Mouse (Mus musculus): ENCODE results near the gene Ifitm10. TPM values are rescaled to one million over a fixed set of nuclear protein-coding genes. Genes with fewer than 3 reads are reported as not detected.

Gene Ifitm10
- polyA plus RNA-seq, 1 experiment from 2014 or later, result 1.8 TPM

DNA sequence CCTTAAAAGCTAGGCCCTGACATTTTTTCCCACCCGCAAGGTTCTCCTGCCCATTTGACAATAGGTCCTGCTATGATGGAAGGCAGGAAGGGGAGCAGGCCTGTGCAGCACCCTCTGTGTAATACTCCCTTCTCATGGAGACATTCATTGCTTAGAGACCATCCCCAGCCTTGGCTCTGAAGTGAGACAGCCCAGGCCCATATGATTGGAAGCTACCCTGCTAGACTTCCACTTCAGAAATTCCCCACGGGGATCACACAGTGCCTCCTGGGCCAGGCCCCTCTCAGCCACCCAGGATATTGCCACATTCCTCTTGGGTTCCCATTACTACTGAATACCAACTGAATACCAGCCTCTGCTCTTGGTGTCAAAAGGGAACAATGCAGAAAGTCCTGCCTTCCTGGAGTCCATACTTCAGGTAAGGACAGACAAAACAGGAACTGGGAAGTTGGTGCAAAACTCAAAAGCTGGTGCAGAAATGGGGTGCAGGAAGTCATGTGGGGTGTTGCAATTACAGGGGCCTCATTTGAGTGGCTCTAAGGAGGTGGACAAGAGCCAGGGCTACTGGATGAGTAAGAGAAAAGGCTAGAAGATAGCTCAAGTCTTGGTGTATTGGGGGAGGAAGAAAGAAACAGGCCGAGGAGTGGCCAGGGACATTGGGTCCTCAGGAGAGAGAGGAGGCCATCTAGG lies 16.6 kb upstream of the Ifitm10 start:
- Histone ChIP-seq H3K27me3 (no peaks in the 10 kb centered on the region), H3K4me3 (replicated peaks) (no peak overlapping the region), H3K27ac (peak overlapping the region; percentile 90), H3K4me1 (replicated peaks) (peaks cover 78% of the 10 kb centered on the region), H3K9ac (no peak overlapping the region), H3K9me3 (replicated peaks) (no peaks in the 10 kb centered on the region), H3K4me2 (no peak overlapping the region), H3K36me3 (peaks cover 12% of the 10 kb centered on the region)
- ATAC-seq (ENCODE audit: low read depth) (no peak), DNase-seq (no peak)
- 79% methylated on average over 3 of the region's 3 CpGs for WGBS (ENCODE audit: insufficient replicate concordance)

DNA sequence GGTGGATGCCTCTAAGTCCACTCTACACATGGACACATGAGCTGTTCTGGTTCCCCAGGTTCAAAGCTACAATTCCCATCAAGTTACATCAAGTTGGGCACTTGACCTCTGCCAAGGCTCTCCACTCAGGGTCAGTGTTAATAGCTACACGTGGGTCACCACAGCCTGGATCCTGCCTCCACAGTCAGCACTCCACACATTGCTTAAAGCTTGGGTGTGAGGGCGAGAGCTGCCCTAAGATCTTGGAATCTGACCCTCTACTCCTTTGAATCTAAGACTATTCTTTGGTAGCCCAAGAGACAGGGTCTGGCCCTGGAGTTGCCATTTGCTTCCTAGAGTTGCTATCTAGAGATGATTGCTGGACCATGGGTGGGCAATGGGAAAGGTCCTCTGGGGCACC lies 15.2 kb upstream of the Ifitm10 start:
- 88% methylated on average over 2 of the region's 2 CpGs for WGBS (ENCODE audit: insufficient replicate concordance)
- no peak for ATAC-seq (ENCODE audit: low read depth)
- no peak for DNase-seq
- H3K27me3 ChIP-seq, result no peaks in the 10 kb centered on the region
- H3K4me1 ChIP-seq (replicated peaks), result peaks cover 78% of the 10 kb centered on the region
- no peaks in the 10 kb centered on the region for H3K9me3 ChIP-seq (replicated peaks)
- H3K4me3 ChIP-seq (replicated peaks), result no peak overlapping the region
- peak overlapping the region; percentile 87 for H3K27ac ChIP-seq
- H3K4me2 ChIP-seq, result peak overlapping the region; percentile 87; the same call in 1 of the 2 replicates
- peaks cover 26% of the 10 kb centered on the region for H3K36me3 ChIP-seq
- no peak overlapping the region for H3K9ac ChIP-seq

DNA sequence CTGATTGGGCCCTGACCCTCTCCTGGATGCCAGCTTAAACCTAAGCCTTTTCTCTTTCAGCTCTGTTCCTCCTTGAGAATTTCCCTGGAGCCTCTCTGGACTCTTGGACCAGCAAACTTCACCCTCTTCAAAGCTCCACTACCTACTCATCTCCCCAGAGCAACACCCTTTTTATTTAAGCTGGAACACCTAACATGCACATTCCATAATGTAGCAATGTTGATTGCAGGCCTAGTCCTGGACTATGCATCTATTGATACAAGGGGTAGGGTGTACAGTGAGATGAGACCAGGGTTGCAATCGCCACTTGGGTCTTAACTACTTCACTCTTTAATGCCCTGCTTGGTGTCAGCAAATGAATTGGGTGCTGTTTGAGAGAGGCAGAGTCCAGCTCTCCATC lies 14.6 kb upstream of the Ifitm10 start:
- H3K27ac ChIP-seq, result peak overlapping the region; percentile 87
- ATAC-seq (ENCODE audit: low read depth) (no peak), DNase-seq (no peak)
- peaks cover 31% of the 10 kb centered on the region for H3K36me3 ChIP-seq
- WGBS (ENCODE audit: insufficient replicate concordance), result 80% methylated on average over 1 of the region's 1 CpGs
- H3K4me3 ChIP-seq (replicated peaks), result peak overlapping the region; percentile 81
- peaks cover 78% of the 10 kb centered on the region for H3K4me1 ChIP-seq (replicated peaks)
- H3K27me3 ChIP-seq, result no peaks in the 10 kb centered on the region
- peak overlapping the region; percentile 56 for H3K9ac ChIP-seq
- peak overlapping the region; percentile 87 for H3K4me2 ChIP-seq
- no peaks in the 10 kb centered on the region for H3K9me3 ChIP-seq (replicated peaks)

DNA sequence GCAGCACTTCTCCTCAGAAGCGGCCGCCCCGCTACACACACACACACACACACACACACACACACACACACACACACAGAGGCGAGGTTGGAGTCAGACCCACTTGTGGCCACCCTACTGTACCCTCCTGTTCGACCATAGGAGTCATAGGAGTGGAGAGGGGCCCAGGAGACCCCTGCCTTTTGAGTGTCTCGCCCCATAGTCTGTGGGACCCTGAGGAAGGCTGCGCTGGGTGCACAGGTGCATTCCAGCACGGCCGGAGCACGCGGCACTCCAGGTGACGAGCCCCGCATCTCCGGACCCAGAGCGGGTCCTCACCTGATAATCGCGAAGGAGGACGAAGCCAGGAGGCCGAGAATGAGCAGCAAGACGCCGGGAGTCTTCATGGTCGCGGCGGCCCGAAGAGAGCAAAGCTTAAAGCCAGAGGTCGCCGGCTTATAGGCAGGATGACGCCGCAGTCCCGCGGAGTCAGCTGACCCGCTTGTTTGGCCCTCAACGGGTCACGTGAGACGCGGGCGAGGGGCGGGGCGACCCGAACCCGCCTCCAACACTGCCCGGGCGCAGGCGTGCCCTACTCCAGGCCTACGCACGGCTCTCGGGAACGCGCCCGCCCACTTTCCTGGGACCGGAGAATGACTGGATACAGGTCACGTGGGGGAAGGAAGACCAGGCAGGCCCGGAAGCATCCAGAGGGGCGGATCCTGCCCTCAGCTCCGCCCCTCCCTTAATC lies 14.0 kb upstream of the Ifitm10 start, which contains the start of gene Ctsd:
Gene Ctsd, minus strand, starts transcription at position 620 of the 730 bp plus-strand sequence.
- peak within 1 kb of the TSS; percentile 87 for H3K4me2 ChIP-seq
- peak within 1 kb of the TSS; percentile 93 for H3K27ac ChIP-seq
- ATAC-seq (ENCODE audit: low read depth) (peak; percentile 88), DNase-seq (peak; percentile 99)
- H3K4me3 ChIP-seq (replicated peaks), result peak within 1 kb of the TSS; percentile 81
- under 1% methylated on average over 55 of the region's 55 CpGs for WGBS (ENCODE audit: insufficient replicate concordance)
- H3K4me1 ChIP-seq (replicated peaks), result peaks cover 78% of the 10 kb centered on the region
- peak within 1 kb of the TSS; percentile 92 for H3K9ac ChIP-seq
- H3K9me3 ChIP-seq (replicated peaks), result no peaks in the 10 kb centered on the region
- no peaks in the 10 kb centered on the region for H3K27me3 ChIP-seq
- peaks cover 38% of the 10 kb centered on the region for H3K36me3 ChIP-seq

DNA sequence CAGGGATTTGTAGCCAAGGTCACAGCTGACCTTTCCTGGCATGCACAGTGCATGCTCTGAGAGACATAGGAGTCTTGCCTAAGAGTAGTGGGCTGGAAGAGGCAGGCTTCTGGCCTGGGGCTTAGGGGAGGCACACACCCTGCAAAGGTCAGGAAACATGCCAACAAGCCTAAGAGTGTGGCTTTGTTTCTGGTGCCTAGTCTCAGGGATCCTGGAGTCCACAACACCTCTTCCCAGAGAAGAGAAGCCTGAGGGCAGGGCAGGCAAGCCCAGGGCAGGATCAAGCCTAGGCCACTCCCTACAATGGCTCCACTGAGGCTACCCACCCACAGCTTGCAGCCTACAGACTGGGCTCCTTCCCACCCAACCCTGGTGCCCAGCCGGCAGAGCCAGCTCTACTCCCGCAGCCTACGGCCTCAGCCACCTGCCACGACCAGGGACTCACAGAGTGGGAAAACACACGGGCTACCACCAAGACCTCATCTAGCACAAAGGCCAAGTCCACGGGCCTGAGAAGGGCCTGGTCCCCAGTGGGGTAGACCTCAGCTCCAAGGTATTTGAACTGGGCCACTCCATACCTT lies 13.2 kb upstream of the Ifitm10 start:
- peak overlapping the region; percentile 93 for H3K27ac ChIP-seq
- H3K36me3 ChIP-seq, result peaks cover 46% of the 10 kb centered on the region
- H3K4me3 ChIP-seq (replicated peaks), result peak overlapping the region; percentile 81
- ATAC-seq (ENCODE audit: low read depth) (peak; percentile 71), DNase-seq (peak; percentile 57)
- no peaks in the 10 kb centered on the region for H3K27me3 ChIP-seq
- H3K9ac ChIP-seq, result peak overlapping the region; percentile 92
- WGBS (ENCODE audit: insufficient replicate concordance), result 32% methylated on average over 6 of the region's 6 CpGs
- H3K4me2 ChIP-seq, result peak overlapping the region; percentile 87
- H3K9me3 ChIP-seq (replicated peaks), result no peaks in the 10 kb centered on the region
- H3K4me1 ChIP-seq (replicated peaks), result peaks cover 78% of the 10 kb centered on the region

DNA sequence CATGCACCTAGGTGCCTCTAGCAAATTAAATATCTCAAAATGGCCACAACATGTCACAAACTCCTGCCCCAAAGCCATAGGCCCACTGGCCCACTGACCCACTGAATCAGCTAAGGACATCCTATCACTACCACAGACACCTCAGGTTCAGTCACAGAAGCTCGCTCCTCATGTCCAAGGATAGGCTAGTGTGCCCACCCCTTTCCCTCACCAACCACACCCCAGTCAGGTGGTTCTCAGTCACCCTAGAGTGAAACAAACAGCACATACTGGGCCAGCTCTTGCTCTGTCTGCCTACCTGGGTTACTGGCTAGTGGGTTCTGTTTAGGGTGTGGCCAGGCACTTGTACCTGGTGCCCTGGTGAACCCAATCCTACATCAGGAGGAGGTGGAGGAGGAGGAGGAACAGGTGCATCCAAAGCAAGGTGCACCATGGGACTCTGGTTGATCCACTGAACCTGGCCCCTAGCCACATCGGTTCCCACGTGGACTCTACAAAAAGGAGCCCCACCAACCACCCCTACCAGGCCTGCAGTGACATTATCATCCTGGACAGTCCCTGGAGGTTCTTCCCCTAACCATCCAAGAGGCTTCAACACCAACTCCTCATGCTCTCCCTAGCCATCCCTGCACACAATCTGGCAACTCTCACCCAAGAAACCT lies 12.3 kb upstream of the Ifitm10 start:
- Histone ChIP-seq H3K4me3 (replicated peaks) (peak overlapping the region; percentile 81), H3K9me3 (replicated peaks) (no peaks in the 10 kb centered on the region), H3K27ac (peak overlapping the region; percentile 93), H3K27me3 (no peaks in the 10 kb centered on the region), H3K4me2 (peak overlapping the region; percentile 87), H3K36me3 (peaks cover 55% of the 10 kb centered on the region), H3K9ac (peak overlapping the region; percentile 92), H3K4me1 (replicated peaks) (peaks cover 78% of the 10 kb centered on the region)
- DNase-seq (no peak), ATAC-seq (ENCODE audit: low read depth) (no peak)
- 79% methylated on average over 3 of the region's 3 CpGs for WGBS (ENCODE audit: insufficient replicate concordance)

DNA sequence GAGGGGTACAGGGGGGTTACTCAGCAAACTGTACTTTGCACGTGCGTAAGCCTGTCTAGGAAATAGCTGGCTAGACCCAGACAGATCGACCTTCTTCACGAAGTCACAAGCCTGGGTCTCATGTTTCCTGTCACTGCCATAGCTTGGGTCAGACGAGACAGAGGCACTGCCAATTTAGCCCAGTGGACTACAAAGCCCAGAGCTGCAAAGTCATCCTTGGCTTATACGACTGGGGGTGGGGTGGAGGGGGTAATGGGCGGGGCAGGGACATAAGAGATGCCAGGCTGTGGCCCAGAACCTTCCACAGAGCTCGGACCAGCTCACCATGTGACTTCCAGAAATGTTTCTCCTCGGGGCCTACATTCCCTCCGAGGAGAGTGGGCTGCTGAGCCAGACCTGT lies 10.8 kb upstream of the Ifitm10 start:
- ATAC-seq (ENCODE audit: low read depth) (no peak), DNase-seq (no peak)
- Histone ChIP-seq H3K36me3 (peaks cover 70% of the 10 kb centered on the region), H3K9me3 (replicated peaks) (no peaks in the 10 kb centered on the region), H3K27me3 (no peaks in the 10 kb centered on the region), H3K4me3 (replicated peaks) (peak overlapping the region; percentile 81; the same call in 1 of the 2 replicates), H3K4me2 (peak overlapping the region; percentile 87), H3K9ac (peak overlapping the region; percentile 92), H3K4me1 (replicated peaks) (peaks cover 89% of the 10 kb centered on the region), H3K27ac (peak overlapping the region; percentile 93)
- 58% methylated on average over 10 of the region's 10 CpGs for WGBS (ENCODE audit: insufficient replicate concordance)

DNA sequence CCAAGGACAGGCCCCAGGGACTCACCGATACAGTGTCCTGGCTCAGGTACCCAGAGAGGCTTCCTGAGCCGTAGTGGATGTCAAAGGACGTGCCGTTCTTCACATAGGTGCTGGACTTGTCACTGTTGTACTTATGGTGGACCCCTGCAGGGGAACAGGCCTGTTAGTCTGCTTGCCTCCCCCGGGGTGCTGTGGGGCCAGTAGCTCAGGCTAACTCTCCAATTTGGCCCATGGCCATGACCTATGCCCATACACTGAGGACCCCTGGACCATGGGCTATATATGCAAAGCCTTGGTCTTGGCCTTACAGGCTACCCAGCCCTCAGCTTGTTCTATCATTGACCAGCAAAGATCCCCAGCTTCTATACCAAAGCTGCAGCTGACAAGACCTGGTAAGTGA lies 9.0 kb upstream of the Ifitm10 start, which contains the start of gene Gm49369:
Gene Gm49369, minus strand, starts transcription at position 101 of the 400 bp plus-strand sequence.
- DNase-seq (no peak), ATAC-seq (ENCODE audit: low read depth) (no peak)
- Histone ChIP-seq H3K27me3 (no peaks in the 10 kb centered on the region), H3K4me2 (peak within 1 kb of the TSS; percentile 5; the same call in 1 of the 2 replicates), H3K9ac (peak within 1 kb of the TSS; percentile 45), H3K9me3 (replicated peaks) (no peaks in the 10 kb centered on the region), H3K36me3 (peaks cover 88% of the 10 kb centered on the region), H3K4me1 (replicated peaks) (peaks cover 94% of the 10 kb centered on the region), H3K27ac (peak within 1 kb of the TSS; percentile 94), H3K4me3 (replicated peaks) (no peak within 1 kb of the TSS)
- 96% methylated on average over 5 of the region's 5 CpGs for WGBS (ENCODE audit: insufficient replicate concordance)

DNA sequence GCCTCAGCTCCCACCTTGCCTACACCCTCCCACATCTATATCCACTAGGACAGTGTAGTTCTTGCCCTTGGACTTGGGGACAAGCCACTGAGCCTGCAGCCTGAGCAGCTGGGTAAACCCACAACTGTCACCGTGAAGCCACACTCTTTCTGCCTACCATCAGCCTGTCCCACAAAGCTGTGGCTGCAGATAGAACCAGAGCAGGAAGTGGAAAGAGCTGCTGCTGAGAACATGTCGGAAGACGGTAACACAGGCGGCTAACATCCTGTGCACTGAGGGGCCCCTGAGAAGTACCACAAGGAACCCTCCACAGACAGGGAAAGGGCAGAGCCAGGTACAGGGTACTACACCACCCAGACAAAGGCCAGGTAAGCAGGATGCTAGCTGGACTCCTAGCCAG lies 7.6 kb upstream of the Ifitm10 start:
- peaks cover 100% of the 10 kb centered on the region for H3K36me3 ChIP-seq
- H3K4me3 ChIP-seq (replicated peaks), result no peak overlapping the region
- ATAC-seq (ENCODE audit: low read depth), result no peak
- peak overlapping the region; percentile 94 for H3K27ac ChIP-seq
- no peaks in the 10 kb centered on the region for H3K9me3 ChIP-seq (replicated peaks)
- 30% methylated on average over 4 of the region's 4 CpGs for WGBS (ENCODE audit: insufficient replicate concordance)
- peak overlapping the region; percentile 5; the same call in 1 of the 2 replicates for H3K4me2 ChIP-seq
- H3K9ac ChIP-seq, result peak overlapping the region; percentile 45
- no peaks in the 10 kb centered on the region for H3K27me3 ChIP-seq
- peaks cover 100% of the 10 kb centered on the region for H3K4me1 ChIP-seq (replicated peaks)
- DNase-seq, result no peak

DNA sequence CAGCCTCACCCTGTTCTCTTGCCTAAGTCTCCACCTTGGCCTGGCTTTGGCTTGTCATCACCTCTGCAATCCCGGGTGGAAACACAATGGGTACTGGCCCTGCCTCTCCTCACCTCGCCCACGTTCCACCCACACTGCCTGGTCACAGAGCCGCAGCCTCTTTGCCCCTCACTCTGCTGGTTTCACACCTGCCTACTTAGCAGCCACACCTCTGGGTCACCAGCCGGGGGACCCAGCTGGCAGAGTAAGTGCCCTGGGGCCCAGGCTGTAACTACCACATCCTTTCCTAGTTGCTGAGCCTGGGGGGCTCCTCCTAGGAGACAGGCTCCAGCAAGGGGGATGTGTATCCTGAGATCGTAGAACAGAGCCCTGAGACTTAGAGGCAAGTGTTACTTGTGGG lies 5.6 kb upstream of the Ifitm10 start:
- 0 out of 2 replicates have a peak overlapping the region, but pooled peaks have one; percentile 9 for H3K4me2 ChIP-seq
- WGBS (ENCODE audit: insufficient replicate concordance), result 84% methylated on average over 6 of the region's 6 CpGs
- peaks cover 2% of the 10 kb centered on the region; the same call in 1 of the 2 replicates for H3K27me3 ChIP-seq
- H3K27ac ChIP-seq, result peak overlapping the region; percentile 94
- H3K4me3 ChIP-seq (replicated peaks), result no peak overlapping the region
- no peaks in the 10 kb centered on the region for H3K9me3 ChIP-seq (replicated peaks)
- ATAC-seq (ENCODE audit: low read depth) (no peak), DNase-seq (no peak)
- peak overlapping the region; percentile 55 for H3K9ac ChIP-seq
- peaks cover 100% of the 10 kb centered on the region for H3K4me1 ChIP-seq (replicated peaks)
- H3K36me3 ChIP-seq, result peaks cover 100% of the 10 kb centered on the region
